Mouse (Mus musculus): ENCODE results near the gene Dhx32. TPM values are rescaled to one million over a fixed set of nuclear protein-coding genes. Genes with fewer than 3 reads are reported as not detected.
"Not testable (repeated sequence)": the region's sequence is repeated elsewhere in the genome, so short reads cannot be mapped to it uniquely, and the experiment has no call there.

Gene Dhx32
- total RNA-seq, 2 experiments from 2014 or later = 39.0 to 41.5 TPM

DNA sequence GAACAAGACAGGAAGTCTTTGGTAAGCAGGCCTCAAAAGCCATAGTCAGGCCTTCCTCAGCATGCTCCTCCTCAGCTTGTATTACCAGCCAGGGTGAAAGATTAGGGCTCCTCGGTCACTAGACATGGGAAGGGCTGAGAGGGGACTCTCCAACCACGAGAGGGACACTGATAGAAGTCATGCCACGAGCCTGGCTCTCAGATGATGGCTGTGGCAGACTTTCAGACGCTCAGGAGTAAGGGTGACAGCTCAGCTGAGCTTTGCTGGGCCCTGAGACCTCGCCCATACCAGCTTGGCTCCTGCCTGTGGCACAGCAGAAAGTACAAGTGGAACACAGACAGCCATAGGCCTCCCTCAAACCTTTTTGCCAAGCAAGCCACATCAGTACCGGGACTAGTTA lies 55.5 kb downstream of the Dhx32 start:
- DNase-seq = no peak

DNA sequence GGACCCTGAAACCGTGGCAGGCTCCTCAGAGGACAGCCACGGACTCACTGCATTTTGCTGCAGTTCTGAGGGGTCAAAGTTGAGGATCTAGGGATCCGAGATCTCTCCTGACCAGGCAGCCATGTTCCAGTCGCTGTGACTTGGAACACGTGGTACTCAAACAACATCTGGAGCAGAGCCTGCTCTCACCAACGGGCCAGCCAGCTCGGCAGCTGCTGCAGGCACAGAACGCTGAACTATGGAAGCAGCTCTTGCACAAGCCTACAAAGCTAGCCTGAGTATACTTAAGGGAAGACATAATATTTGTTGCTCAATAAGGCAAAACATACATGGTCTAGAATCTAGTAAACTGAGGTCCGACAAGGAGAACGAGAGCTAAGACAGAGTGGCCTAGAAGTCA lies 57.0 kb downstream of the Dhx32 start:
- no peak for DNase-seq

DNA sequence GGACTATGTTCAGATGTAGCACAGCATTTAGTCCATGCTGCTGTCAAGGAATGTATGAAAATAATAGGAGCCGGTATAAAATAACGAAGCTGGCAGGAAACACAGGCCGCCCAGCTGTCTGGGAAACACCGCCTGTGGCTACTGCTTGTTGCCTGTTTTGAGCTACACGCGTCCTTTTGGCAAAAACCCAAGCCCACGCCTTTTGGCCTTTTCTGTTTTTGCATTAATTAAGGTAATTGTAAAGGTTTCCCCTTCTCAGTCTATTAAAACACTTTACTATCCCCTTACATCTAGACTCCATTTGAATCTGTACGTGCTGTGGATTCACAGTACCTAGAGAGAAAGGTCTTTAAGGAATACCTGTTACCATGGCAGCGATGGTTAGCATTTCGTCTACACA lies 57.7 kb downstream of the Dhx32 start:
- DNase-seq = no peak

DNA sequence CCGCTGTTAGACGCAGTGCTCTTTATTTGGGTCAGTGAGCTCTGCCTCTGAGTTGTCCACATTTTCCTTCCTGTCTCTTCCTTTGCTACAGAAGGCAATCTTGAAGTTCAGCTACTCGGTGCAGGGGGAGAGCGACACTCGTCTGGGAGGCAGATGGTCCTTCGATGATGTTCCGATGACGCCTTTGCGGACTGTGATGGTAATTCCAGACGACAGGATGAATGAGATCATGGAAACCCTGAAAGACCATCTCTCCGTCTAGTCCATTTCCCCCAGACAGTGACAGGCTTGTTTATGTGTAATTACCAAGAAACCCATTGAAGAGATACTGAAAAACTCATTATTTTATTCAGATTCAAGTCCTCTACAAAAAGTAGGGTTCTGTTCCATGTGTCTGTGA lies 61.9 kb downstream of the Dhx32 start:
- no peak for DNase-seq

DNA sequence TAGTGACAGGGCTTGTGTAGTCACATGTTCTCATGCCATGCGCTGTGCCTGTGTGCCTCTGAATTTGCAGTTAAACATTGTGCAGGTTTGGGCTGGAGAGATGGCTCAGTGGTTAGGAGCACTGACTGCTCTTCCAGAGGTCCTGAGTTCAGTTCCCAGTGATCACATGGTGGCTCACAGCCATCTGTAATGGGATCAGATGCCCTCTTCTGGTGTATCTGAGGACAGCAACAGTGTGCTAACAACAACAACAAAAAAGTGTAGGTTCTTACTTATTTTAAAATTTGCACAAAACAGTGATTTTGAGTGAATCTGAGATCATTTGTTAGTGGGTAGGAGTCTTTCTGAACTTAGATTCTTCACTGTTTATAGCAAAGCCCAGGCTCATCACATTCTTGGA lies 63.9 kb downstream of the Dhx32 start:
- DNase-seq = no peak

DNA sequence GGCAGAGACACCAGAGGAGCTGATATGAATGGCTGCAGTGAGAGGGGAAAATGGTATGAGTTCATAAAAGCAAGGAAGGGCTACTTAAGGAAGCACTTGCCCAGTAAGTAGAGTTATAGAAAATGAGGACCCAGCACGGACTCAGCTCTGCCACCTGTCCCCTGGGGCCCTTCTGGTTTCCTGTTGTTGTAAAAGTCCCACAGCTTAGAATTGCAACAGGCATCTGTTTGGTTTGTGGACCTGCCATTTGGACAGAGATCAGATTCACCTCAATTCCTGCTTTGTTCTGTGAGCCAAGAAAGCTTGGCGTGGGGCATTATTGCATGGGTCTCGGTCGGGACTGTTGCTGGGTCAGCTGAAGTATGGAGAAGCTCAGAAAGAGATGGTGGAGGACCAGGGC lies 67.1 kb downstream of the Dhx32 start:
- DNase-seq = no peak

DNA sequence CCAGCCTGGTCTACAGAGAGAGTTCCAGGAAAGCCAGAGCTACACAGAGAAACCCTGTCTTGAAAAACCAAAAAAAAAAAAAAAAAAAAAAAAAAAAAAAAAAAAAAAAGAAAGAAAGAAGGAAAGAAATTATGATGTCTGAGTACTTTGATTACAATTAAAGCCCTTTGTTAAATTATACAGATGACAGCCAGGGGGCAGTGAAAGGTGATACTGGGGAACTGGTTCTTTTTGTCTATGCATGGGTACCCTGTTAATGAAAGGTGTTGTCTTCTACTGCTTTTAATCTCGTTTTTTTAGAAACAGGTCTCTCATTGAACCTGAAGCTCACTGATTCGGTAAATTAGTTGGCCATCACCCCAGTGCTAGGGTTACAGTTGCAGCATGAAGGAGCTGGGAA lies 75.2 kb downstream of the Dhx32 start:
- no peak for DNase-seq

DNA sequence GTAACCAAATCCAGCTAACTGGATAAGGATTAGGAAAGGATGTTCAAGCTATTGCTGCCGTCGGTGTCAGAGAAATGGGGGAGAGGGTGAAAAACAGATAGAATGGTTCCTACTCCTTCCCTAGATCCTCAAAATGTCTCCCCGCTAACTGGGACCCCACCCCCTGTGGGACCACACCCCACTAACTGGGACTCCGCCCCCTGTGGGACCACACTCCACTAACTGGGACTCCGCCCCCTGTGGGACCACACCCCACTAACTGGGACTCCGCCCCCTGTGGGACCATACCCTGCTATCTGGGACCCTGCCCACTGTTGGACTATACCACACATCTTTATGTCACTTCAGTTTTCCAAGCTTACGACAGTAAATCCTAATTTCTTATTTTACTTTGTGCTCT lies 78.6 kb downstream of the Dhx32 start:
- DNase-seq = no peak

DNA sequence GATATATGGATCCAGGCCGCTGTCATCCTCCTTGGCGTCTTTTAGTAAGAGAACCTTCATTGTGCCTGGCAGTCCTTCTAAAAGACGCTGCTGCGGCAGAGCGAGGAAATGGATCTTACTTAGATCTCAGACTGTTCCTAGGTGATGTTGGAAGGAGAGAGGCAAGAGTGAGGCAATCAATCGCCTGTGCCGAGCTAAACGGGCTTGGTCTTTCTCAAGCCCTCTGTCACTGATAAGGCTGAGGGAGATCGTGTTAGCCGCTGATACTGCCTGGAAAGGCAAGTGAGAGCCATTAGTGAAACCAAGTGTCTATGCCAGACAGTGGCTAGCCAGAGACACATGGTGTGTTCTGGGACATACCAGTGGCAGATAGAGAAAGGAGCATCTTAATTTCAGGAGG lies 80.2 kb downstream of the Dhx32 start:
- DNase-seq = no peak

DNA sequence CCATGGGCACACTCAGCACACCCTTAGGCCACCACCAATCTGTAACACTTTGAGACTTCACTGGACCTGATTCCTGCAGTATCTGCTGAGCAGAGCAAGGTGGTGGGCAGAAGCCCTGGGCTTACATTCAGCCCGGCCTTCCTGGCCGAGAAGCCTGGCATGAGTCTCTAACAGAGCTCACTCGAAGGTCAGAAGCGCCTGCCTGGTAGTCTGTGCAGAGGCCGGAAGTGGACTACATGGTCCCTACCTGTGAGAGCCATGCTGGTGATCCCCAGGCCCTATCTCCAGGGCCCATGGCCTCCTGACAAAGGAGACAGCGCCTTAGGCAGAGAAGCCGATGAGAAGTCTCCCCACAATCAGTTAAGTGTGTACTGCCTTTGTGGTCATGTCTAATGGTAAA lies 81.2 kb downstream of the Dhx32 start:
- DNase-seq = no peak

DNA sequence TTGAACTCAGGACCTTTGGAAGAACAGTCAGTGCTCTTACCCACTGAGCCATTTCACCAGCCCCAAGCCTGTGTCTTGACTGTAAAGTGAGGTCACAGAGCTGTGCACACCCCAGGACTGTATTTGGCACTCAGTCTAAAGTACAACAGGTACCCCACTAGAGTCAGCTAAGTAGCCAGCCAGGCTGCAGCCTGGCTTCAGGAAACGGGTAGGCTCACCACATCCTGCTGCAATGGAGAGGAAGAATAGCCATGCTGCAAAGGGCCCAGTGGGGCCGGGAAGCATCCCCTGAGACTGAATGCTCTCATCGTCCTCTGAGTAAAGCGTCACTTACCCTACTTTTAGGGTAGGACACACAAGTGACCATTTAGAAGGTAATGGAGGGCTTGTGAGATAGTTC lies 82.6 kb downstream of the Dhx32 start:
- no peak for DNase-seq

DNA sequence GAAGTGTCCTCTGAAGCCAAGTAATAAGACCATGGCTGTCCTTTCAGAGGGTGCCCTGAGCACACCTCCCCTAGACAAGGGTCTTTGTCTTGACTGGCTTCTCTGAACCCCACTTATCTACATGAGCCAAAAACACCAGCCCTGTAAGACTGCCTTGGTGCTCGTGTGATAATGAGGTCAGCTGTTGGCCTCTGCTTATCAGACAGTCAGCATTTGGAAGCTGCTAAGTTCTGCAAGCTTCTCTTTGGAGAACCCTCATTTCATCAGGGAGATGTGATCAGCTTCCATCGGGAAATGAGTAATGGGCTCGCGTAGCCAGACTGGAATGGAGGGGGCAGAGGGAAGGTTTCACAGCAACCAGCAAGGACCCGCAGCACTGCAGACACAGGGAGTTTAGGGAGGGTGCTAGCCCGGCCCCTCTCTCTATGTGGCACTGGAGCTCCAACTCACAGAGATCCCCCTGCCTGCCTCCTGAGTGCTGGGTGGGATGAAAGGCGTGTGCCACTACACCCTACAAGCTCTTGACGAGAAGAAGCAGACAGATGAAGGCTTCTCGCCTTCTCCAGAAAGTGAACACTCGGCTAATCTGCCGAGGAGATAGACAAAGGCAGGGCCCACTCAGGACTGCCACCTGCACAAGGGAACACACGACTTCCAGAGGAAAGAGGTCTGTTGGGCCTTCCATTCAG lies 84.4 kb downstream of the Dhx32 start:
- DNase-seq = no peak

DNA sequence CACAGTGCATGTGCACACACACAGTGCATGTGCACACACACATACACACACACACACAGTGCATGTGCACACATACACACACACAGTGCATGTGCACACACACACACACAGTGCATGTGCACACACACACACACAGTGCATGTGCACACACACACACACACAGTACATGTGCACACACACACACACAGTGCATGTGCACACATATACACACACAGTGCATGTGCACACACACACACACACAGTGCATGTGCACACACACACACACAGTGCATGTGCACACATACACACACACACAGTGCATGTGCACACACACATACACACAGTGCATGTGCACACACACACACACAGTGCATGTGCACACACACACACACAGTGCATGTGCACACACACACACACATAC lies 96.9 kb downstream of the Dhx32 start:
- DNase-seq = not testable (repeated sequence)

DNA sequence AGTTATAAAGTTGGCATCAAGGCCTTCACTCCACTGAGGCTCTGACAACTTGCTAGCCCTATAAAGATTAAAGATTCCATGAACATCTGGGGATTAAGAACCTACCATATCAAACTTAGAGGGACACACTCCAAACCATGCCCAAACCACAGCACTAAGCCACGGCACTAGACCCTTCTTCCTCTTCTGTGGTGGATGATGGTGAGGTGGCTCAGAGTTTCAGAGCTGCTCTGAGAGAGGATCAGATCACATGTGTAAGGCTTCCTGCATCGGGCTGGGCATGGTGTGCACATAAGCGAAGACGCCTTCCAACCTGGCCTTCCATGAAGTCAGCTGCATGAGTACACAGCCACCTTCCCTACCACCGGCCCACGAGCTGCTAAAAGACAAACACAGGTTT lies 97.8 kb downstream of the Dhx32 start:
- DNase-seq = no peak

DNA sequence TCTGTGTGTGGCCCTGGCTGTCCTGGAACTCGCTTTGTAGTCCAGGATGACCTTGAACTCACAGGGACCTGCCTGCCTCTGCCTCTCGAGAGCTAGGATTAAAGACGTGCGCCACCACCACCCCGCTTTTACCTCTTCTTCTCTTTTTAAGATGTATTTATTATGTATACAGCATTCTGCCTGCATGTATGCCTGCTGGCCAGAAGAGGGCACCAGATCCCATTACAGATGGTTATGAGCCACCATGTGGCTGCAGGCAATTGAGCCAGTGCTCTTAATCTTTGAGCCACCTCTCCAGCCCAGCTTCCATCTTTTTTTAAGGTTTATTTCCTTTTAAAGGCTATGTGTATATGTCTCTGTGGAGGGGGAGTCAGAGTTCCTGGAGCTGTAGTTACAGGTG lies 98.4 kb downstream of the Dhx32 start:
- DNase-seq = no peak

DNA sequence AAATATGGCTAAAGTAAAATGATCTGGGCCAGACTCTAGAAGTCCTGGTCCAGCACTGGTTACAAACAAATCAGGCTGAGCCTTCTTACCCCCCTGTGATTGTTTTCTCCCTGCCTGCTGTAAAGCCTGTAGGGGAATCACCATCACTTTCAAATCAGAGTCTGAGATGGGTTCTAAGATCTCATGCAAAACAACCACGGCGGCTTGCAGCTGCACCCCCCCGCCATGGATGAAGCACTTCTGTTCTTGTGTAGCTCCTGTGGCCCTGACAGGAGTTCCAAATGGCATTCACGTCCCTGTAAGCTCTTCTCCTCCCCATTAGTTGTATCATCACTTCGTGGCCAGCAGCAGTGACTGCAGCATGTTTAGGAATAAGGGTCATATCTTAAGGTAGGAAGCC lies 98.9 kb downstream of the Dhx32 start:
- DNase-seq = no peak

DNA sequence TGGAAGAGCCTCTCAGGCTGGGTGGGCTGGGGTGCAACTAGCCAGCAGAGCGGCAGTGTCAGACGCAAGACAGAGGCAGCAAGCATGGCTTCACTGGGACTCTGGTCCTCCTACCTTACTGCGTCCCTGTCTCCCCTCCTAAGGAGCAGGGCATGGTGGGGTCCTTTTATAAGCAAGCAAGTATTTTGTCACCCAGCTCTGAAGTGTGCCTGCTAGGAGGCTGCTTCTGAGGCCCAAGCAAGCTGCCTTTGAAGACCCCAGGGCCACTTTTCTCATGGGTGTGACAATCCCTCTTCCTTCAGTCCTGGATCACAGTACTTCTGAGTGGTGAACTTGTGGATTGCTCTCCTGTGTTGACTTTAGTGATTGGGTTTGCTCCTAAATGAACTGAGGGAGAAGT lies 102.6 kb downstream of the Dhx32 start, which contains the start of gene Mmp21:
TSS of gene Mmp21 (minus strand) at position 101 of the 400 bp plus-strand sequence.
- no peak for DNase-seq

DNA sequence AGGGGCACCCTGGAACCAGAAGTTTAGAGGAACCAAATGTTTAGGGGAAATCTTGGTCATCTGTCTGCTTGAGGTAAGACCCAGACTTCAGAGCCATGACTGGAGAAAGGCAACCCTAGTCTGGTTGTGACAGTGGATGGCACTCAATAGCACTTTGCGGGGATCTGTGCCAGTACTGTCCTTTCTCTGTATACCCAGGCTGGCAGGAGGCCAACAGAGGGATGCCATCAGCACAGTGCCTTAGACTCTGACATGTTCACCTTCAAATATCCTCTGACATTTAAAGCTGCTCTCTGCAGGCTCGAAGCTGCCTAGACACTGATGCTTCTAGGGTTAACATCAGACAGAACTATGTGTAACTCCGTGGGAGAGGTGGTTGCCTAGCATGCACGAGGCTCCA lies 103.1 kb downstream of the Dhx32 start:
- peak; percentile 35 for DNase-seq

DNA sequence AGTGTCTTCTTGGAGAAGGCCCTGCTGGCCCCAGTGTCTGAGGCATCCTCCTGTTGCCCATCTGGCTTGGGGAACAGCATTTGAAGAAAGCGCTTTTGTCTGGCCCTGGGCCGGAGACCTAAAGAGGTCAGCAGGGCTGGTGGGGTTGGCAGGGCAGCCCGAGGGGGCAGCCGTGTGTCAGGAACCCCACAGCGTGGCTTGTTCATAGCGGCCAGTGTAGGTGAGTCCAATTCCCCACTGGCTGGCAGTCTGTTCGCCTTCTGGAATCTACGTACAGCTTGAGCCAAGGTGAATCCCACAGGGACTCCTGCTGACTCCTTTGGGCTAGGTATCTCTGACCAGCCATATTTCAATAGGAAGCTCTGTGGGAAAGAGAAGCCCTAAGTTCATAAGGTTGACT lies 103.8 kb downstream of the Dhx32 start:
- DNase-seq = no peak

DNA sequence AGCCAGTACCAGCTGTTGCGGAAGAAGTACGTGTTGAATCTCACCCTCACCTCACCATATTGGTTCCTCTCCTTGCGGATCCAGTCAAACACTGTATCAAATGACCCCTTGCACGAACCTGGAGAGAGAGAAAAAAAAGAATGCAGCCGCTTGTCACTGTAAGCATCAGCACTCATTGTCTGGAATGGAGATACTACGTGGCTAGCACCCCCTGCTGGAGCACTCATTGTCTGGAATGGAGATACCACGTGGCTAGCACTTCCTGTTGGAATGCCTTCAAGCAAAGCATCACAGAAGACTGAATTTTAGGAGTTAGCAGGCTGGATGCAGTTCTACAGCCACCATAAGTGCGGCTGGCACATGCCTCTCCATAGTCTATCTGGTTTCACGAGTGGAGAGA lies 106.5 kb downstream of the Dhx32 start:
- DNase-seq = no peak

Other genes starting within 250 kb of the Dhx32 start
- not detected for gene Tex36, start 180.6 kb downstream of the Dhx32 start, total RNA-seq (2021)
- 10 to 100 TPM; 10.9 to 13.0 TPM for gene Edrf1, start 145.2 kb downstream of the Dhx32 start, total RNA-seq (2021)
- not detected for gene Mmp21, start 102.7 kb downstream of the Dhx32 start, total RNA-seq (2021)
- gene Bccip, start 73.4 kb downstream of the Dhx32 start, total RNA-seq (2021) = 10 to 100 TPM; 45.8 to 54.5 TPM
- gene Uros, start 72.7 kb downstream of the Dhx32 start, total RNA-seq (2021) = 10 to 100 TPM; 13.0 to 14.5 TPM
- gene Fank1, start 5.9 kb downstream of the Dhx32 start, total RNA-seq (2021) = not detected

Data from heart, postnatal 4 days (tissue).